In the genomic region with DNA sequence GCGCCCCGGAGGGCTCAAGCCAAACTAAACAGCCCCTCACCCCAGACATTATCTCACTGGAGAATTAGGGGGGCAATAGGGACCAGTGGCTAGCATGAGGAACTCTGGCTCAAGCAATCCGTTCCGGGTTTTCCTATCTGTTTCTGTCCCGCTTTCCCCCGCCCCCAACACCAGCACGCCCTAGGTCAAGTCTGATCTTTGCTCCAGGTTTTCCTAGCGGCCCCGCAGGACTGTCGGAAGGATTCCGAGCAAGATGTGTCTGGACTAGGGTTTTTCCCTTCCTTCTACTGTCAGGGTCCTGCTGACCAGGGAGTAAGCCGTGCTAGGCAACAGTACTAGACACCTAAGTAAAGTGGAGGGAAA, we compare ENCODE assay signal across 8 mouse cellular contexts. TPM values are rescaled to one million over a fixed set of nuclear protein-coding genes. Genes with fewer than 3 reads are reported as not detected.
A peak's percentile ranks its signal among the peaks of the same experiment; 100 is the strongest.
DNase-seq lines count a peak whose midpoint lies in the region; ATAC-seq and TF ChIP-seq lines count a peak whose summit lies in the region.

No protein-coding gene starts in this region.

- H3K36me3 ChIP-seq in intestine, embryonic 15.5 days: peaks cover 1% of the 10 kb centered on the region; the same call in 1 of the 2 replicates
- H3K36me3 ChIP-seq in liver, embryonic 14.5 days (replicated peaks; ENCODE audit: control insufficient read depth, insufficient read depth, low read depth): no peaks in the 10 kb centered on the region

- no peaks in the 10 kb centered on the region for H3K27me3 ChIP-seq in intestine, embryonic 15.5 days (replicated peaks)
- peaks cover 20% of the 10 kb centered on the region for H3K27me3 ChIP-seq in liver, embryonic 14.5 days (ENCODE audit: control insufficient read depth, insufficient read depth, low read length)

- peak; percentile 48 for ATAC-seq in intestine, embryonic 15.5 days
- ATAC-seq in liver, embryonic 14.5 days (ENCODE audit: insufficient read depth): peak; percentile 20; the same call in 1 of the 2 replicates

- H3K4me2 ChIP-seq in intestine, embryonic 15.5 days (replicated peaks): peak overlapping the region; percentile 92
- peak overlapping the region; percentile 98 for H3K4me2 ChIP-seq in liver, embryonic 14.5 days (ENCODE audit: low read depth)

- H3K27ac ChIP-seq in intestine, embryonic 15.5 days: peak overlapping the region; percentile 93
- no peak overlapping the region for H3K27ac ChIP-seq in liver, embryonic 14.5 days

- no peak; the same call in 1 of the 2 replicates for TF ChIP-seq EP300 in liver, embryonic 14.5 days (IDR thresholded peaks at IDR 0.05; ENCODE audit: low read depth)

- H3K4me1 ChIP-seq in intestine, embryonic 15.5 days (replicated peaks): peaks cover 48% of the 10 kb centered on the region
- peaks cover 9 to 16% of the 10 kb centered on the region in 2 experiments for H3K4me1 ChIP-seq in liver, embryonic 14.5 days (replicated peaks; ENCODE audit: control insufficient read depth in 2 of 2, insufficient read depth in 2 of 2, low read length in 1 of 2)

- peak overlapping the region; percentile 61 for H3K4me3 ChIP-seq in intestine, embryonic 15.5 days (replicated peaks)
- H3K4me3 ChIP-seq in liver, embryonic 14.5 days (ENCODE audit: insufficient read depth in 1 of 2, low read depth in 2 of 2, low read length in 2 of 2): peak overlapping the region; percentile 54 to 61

- H3K9me3 ChIP-seq in intestine, embryonic 15.5 days: no peaks in the 10 kb centered on the region
- H3K9me3 ChIP-seq in liver, embryonic 14.5 days (ENCODE audit: control insufficient read depth, low read length): no peaks in the 10 kb centered on the region

- peak overlapping the region; percentile 37 for H3K9ac ChIP-seq in intestine, embryonic 15.5 days
- H3K9ac ChIP-seq in liver, embryonic 14.5 days (replicated peaks): peak overlapping the region; percentile 45

- under 1% methylated on average over 12 of the region's 12 CpGs for WGBS in intestine, embryonic 15.5 days
- WGBS in liver, embryonic 14.5 days (ENCODE audit: insufficient replicate concordance): under 1% methylated on average over 12 of the region's 12 CpGs

- peak; percentile 41 for DNase-seq in thymus, postnatal 4 days
- no peak for DNase-seq in thymus, postnatal 14 days
- DNase-seq in cerebellum, postnatal 10 days: peak; percentile 92 to 94
- peak; percentile 88 for DNase-seq in gastrocnemius, adult 18-20 months (ENCODE audit: low spot score)
- DNase-seq in liver, embryonic 14.5 days (ENCODE audit: low read depth in 3 of 3, low spot score in 3 of 3): peak; percentile 68 to 74 (median 70)
- DNase-seq in neural tube, embryonic 10.5 days (ENCODE audit: extremely low spot score, low spot score): peak; percentile 76
- peak; percentile 75 to 84 for DNase-seq in urinary bladder, postnatal 4 days (ENCODE audit: low spot score in 2 of 2)

- TF ChIP-seq CTCF in liver, embryonic 14.5 days (IDR thresholded peaks at IDR 0.05; ENCODE audit: low read depth): no peak

RNA-seq across cellular contexts. Expression of a gene that starts 0.3 kb away (rescaled TPM):
- total RNA-seq in gastrocnemius, adult 18-20 months (2021): 10 to 100 TPM; 26.4 to 28.3 TPM
- 8.9 and 10.4 TPM in 2 replicates for polyA plus RNA-seq in intestine, embryonic 15.5 days (2015; fragmentation: Nextera tagmentation; extraction: Ambion mirVana)
- polyA plus RNA-seq in liver, embryonic 14.5 days (2012; rRNA removed): 5.4 and 6.9 TPM in 2 replicates
- 0.95 and 1.2 TPM in 2 replicates for polyA plus RNA-seq in liver, embryonic 14.5 days (2014; fragmentation: Nextera tagmentation; extraction: Ambion mirVana)

RNA-seq across cellular contexts. Expression of a gene that starts 7.7 kb away (rescaled TPM):
- under 1 TPM in 1 of 2 experiments, not detected in 1; 0.59 TPM for total RNA-seq in gastrocnemius, adult 18-20 months (2021)
- polyA plus RNA-seq in intestine, embryonic 15.5 days (2015; fragmentation: Nextera tagmentation; extraction: Ambion mirVana): not detected in 2 replicates
- polyA plus RNA-seq in liver, embryonic 14.5 days (2012; rRNA removed): 0.75 and 0.76 TPM in 2 replicates
- not detected in 2 replicates for polyA plus RNA-seq in liver, embryonic 14.5 days (2014; fragmentation: Nextera tagmentation; extraction: Ambion mirVana)

RNA-seq across cellular contexts. Expression of a gene that starts 16.8 kb away (rescaled TPM):
- total RNA-seq in gastrocnemius, adult 18-20 months (2021): 10 to 100 TPM; 45.2 to 51.6 TPM
- polyA plus RNA-seq in intestine, embryonic 15.5 days (2015; fragmentation: Nextera tagmentation; extraction: Ambion mirVana): 32.9 and 33.3 TPM in 2 replicates
- polyA plus RNA-seq in liver, embryonic 14.5 days (2012; rRNA removed): 8.7 and 9.2 TPM in 2 replicates
- polyA plus RNA-seq in liver, embryonic 14.5 days (2014; fragmentation: Nextera tagmentation; extraction: Ambion mirVana): 13.0 and 13.2 TPM in 2 replicates

RNA-seq across cellular contexts. Expression of a gene that starts 23.3 kb away (rescaled TPM):
- total RNA-seq in gastrocnemius, adult 18-20 months (2021): 1 to 10 TPM; 2.2 to 2.7 TPM
- polyA plus RNA-seq in intestine, embryonic 15.5 days (2015; fragmentation: Nextera tagmentation; extraction: Ambion mirVana): 383 and 386 TPM in 2 replicates
- polyA plus RNA-seq in liver, embryonic 14.5 days (2012; rRNA removed): 133 and 172 TPM in 2 replicates
- 288 and 295 TPM in 2 replicates for polyA plus RNA-seq in liver, embryonic 14.5 days (2014; fragmentation: Nextera tagmentation; extraction: Ambion mirVana)

RNA-seq across cellular contexts. Expression of a gene that starts 23.4 kb away (rescaled TPM):
- 10 to 100 TPM; 14.7 to 19.1 TPM for total RNA-seq in gastrocnemius, adult 18-20 months (2021)
- polyA plus RNA-seq in intestine, embryonic 15.5 days (2015; fragmentation: Nextera tagmentation; extraction: Ambion mirVana): 85.6 and 87.3 TPM in 2 replicates
- polyA plus RNA-seq in liver, embryonic 14.5 days (2012; rRNA removed): 36.9 and 38.8 TPM in 2 replicates
- polyA plus RNA-seq in liver, embryonic 14.5 days (2014; fragmentation: Nextera tagmentation; extraction: Ambion mirVana): 27.5 and 30.6 TPM in 2 replicates
